Mouse (Mus musculus) c-Kit-positive CD71-positive TER-119-positive erythroid progenitor cells, embryonic 14.5 days (primary cell): ENCODE results near the gene Nsmce3.

Source experiments
- DNase-seq: peaks from one replicate; pipeline ENCODE4 v3.0.0-alpha.2; 2013; ENCODE audit warnings: low spot score

Gene Nsmce3

DNA sequence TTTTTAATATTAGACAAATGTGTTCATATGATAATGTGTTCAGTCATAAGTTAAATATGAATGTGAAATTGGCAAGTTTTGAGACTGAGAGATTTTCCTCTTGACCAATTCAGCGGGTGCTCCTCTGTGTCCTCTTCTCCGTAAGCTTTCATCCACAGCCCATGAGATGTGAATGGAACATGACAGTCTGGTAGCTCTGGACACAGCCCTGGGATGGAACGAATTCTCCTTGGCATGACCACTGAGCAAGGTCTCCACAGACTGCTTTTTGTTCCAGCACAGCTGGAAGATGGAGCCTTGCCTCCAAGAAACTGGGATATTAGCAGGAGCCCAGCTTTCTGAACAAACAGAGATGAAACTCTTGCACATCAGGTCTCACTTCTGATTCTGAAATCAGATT lies 9.8 kb downstream of the Nsmce3 start:
- no peak for DNase-seq

DNA sequence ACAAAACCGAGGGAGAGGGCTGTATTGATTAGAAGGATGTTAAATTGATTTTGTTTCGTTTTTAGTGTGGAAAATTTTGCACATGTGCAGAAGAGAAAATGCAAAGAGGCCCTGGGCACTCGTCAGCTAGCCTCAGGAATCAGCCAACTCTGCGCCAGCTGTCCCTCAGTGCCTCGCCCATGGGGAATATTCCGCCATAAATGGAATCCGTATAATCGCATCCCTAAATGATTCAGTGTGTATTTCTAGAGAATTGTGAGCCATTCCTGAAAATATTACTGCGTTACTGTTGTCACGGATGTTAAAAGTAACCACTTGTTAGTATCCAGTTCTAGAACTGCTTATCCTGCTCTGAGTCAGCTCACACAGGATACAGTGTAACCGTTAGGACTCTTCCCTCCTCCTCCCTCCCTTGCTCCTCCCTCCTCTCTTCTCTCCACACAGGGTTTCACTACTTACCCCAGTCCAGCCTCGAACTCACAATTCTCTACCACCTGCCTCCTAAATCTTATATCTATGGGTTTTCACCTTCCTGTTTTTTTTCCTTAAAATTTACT lies 16.2 kb downstream of the Nsmce3 start:
- DNase-seq, result no peak

DNA sequence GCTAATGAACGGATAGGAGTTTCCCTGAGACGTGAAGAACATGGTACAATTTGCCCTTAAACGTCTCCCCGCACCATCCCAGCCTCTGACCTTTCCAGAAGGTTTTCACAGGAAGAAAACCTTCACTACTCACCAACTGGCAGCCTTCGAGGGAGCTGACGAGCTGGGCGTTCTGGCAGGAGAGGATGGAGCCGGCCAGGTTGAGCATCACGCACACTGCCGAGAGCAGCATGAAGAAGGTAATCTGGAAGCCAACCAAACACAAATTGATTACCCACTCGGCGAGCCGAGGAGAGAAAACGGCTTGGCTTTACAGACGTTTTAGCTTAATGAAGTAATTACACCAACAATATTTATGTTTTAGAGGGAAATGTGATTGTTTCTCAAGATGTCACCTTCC lies 16.8 kb downstream of the Nsmce3 start:
- DNase-seq, result no peak

DNA sequence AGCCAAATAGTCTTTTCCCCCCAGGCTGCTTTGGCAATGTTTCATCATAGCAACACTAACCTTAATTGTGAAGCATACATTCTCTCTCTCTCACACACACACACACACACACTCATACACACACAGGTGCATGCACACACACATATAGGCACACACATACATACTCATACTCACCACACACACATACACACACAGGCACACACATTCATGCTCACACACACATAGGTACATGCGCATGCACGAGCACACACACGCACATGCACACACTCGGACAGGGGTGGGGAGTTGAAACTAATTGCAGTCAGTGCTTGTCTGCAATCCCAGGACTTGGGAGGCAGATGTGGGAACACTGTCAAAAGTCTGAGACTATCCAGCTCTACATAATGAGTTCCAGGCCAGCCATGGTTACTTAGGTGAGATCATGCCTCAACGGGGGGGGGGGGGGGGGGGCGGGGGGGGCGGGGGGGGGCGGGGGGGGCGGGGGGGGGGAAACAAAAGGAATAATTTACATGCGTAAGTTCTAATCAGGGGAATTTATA lies 17.3 kb downstream of the Nsmce3 start:
- no peak for DNase-seq

DNA sequence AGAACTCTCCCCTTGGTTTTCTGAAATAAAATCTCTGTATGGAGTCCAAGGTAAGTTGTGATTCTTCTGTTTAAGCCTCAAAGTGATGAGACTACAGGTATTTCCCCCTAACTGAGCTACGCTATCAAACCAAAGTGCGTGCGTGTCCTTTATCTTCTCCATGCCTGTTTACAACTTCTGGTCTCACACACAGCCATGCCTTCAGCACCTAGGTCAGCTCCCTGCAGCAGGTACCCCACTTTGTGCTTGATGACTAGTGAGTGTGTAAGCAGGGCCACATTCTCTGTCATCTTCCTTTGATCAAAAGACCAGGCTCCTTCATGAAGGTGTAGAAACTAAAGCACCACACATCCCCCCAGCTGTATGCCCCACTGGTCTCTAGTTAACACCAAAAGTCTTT lies 22.0 kb downstream of the Nsmce3 start:
- DNase-seq, result no peak

DNA sequence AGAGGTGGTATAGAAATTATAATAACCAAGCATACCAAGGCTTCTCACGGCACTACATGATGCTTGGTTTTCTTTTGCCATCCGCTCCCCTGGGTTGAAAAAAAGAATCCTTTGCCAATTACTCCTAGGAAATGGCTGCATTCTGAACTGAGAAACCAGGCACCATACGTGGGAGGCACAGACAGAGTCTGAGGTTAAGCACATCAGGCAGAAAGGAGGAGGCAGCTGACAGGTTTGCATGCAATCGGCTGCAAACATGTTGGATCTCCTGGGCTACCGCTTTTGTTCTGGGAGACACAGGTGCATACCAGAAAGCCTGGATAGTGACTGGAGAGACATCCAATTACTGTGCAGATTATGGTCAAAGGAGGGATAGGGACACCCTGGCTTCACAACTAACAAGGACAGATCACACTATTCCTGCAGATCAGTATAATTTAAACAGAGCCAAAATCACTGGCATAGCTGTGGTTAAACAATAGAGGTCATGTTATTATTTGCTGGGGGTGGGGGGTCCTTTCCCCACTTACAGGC lies 25.4 kb downstream of the Nsmce3 start:
- no peak for DNase-seq

DNA sequence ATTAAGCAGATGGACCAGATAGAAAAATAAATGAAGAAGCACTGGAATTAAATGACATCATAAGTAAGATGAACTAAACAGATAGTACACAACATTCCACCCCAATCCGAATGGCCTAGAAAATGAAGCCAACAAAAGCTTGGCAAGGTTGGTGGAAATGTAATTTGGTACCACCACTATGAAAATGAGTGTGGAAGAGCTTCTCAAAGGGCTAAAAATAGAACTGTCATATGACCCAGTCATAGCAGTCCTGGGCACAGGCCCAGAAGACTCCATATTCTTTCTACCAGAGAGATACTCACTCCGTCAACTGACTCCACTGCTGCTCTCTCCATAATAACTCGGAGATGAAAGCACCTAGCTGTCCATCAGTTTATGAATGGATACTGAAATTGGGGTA lies 26.7 kb downstream of the Nsmce3 start:
- no peak for DNase-seq

DNA sequence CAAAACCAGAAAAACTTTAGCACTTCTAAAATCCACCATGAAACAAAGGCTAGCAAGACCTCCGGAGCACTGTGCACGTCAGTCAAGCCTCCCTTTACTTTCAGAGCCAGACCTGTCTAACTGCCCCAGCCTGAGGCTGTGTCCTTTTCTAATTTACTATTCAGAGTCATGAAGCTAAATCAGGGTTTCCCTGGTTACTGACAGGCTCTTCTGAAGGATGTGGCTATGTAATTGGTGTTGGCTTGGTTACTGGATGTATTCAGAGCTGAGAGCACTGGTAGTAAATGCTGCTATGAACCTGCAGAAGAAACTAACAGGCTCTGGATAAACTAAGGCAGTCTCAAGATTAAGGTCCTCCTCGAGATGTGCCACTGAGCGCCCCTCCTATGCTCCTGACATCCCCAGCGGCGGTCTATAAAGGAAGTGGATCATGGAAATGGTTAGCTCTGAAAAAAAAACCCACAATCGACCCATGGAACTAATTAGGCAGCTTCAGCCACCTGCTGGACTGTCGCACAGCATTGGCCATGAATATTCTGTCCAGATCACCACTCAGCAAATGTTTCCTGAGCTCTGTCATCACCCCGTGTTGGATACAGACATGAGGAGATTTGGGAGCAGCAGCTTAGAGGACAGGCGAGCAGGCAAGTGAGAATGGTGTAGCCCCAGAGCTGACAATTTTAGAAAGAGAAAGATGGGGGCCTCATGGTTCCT lies 31.7 kb downstream of the Nsmce3 start:
- no peak for DNase-seq

DNA sequence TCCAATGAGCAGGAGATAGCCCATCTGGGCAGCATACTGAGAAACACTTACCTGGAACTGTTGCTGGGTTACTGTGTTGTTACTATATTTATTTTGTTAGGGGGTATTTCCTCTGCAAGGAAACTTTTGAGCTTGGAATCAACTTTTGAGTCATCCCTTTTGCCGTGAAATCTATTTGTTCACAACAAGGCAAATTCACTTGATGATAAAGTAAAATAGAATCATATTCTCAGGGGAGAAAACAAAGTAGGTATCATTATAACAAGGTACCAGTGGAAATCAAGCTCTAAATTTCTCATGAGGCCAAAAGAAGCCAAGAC lies 32.3 kb downstream of the Nsmce3 start:
- no peak for DNase-seq

DNA sequence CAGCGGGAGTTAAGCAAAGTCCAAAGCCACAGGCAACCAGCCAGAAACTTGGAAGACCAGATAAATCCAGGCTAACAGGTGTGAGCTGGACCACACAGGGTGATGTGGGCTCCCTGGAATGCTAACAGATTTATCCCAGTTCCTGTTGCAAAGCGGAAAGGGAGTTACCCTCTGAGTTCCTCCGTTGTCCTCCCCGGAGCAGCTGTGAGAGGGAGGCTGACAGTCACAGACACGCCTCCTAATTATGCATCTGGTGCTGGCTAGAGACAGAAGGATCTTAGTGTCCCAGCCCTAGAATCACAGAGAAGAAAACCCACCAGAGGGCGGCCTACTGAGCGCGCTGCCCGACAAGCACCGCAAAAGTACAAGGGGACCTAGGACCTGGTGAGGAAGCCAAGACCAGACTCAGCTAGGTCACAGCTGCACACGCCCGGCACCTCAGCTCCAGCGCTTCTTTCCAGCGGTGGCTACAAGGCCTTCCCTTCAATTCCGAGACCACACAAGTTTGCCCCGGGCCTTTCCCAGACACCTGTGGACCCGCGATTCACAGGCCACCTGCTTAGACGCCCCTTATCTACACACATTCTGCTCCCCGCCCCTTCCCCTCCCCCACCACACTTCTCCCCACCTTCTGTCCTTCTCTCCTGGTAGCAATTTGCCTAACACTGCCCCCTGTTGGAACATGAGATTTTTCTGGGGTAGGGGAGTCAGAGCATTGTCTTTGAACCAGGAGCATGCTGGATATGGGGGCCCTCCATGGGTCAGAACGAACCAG lies 32.8 kb downstream of the Nsmce3 start:
- no peak for DNase-seq

DNA sequence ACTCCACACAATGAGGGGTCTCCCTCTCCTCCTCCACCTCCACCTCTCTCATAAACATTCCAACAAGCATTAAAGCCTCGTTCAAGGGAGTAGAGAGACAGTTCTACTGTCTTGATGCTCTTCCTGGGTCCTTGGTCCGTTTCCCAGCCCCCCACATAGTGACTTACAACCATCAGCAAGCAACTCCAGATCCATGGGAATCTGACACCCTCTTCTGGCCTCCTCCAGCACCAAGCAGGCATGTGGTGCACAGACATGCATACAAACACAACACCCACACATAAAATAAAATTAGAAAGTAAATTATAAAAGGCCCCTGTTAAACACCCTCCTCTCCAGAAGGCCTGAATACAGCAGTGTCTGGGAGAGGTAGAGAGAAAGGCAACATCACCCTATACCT lies 33.5 kb downstream of the Nsmce3 start:
- no peak for DNase-seq

DNA sequence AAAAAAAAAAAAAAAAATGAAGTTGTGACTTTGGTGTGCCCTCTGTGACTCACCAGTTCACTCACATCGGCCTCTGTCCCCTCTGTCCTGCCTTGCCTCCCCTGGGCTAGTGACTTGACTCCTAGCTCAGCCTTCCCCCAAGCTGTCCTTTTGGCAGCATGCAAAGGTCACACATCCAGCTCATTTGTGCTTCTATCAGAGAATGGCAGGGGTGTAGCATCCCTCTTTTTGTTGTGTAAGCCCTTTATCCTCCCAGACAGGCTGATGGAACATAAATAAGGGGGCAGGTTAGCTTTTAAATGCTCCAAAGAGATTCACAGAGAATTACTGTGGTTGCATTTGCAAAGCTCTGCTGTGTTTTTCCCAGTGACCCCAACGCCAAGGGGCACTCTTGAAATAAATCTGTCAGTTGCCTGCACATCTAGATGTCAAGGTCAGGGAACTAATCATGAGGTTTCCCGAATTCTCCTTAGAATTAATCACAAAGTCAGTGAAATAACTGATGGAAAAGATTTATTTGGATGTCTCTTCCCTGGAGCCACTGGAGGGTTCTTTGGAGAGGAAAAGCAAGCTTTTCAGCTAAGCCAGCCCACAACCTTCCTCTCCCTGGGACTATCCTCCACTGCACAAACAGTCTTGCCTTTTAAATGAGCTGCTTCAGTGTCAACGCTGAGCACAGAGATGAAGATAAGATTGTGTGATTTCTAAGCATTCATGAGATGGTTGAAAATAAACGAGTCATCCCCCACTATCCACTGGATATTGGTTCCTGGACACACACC lies 42.4 kb downstream of the Nsmce3 start:
- no peak for DNase-seq

DNA sequence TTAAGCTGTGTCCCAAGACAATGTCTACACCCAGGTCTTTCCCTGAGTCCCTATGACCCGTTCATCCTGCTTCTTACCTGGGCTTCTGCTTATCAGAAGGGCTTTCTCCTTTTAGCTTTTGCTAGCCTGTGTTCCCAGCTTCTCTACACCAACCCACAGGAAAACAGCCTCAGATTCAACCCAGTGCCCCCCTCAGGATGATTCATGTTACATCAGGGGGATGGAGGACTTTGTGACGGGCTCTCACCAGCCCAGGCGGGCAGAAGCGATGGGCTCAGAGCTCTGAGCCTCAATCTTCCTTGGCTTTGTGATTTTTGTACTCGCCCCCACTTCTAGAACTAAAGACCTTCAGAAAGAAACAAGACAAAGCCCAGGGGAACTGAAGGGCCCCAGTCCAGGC lies 51.7 kb downstream of the Nsmce3 start:
- DNase-seq, result no peak

DNA sequence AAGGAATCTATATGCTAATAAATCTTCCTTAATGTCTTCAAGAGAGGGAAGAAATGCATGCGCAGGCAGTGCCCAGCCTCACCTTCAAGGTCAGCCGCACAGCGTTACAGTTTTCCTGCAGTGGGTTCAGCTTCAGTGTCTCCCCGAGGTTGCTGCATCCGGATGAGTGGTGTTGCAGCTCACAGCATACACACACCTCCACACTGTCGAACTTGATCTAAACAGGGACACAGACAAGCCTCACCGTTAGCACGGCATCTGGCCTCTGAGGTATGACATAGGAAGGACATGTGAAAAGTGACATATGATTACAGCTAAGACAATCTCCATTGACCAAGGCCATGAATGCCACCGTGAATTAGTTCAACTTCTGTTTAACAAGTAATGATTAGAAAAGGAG lies 53.1 kb downstream of the Nsmce3 start:
- DNase-seq, result no peak
